Mouse (Mus musculus): Measurements from ENCODE around the gene Vpreb1.
"Not testable (repeated sequence)": the region's sequence is repeated elsewhere in the genome, so short reads cannot be mapped to it uniquely, and the experiment has no call there.

Gene Vpreb1

DNA sequence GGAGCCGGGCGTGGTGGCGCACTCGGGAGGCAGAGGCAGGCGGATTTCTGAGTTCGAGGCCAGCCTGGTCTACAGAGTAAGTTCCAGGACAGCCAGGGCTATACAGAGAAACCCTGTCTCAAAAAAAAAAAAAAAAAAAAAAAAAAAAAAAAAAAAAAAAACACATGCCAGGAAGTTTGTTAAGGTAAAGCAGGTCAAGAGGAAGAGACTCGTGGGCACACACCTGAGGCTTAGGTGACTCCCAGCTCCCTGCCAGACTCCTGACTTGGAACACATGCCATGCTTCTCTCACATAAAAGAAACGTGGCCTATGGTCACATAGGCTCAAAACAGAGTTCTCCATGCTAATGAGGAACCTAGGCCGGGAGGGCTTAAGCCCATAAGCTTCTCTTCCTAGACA lies 14.6 kb downstream of the Vpreb1 start:
- DNase-seq (ENCODE audit: low read depth, low spot score) = not testable (repeated sequence)

GRCm38 (mm10) chr16:16855541-16855940 lies 15.1 kb downstream of the Vpreb1 start:
- DNase-seq (ENCODE audit: low read depth, low spot score) = no peak

DNA sequence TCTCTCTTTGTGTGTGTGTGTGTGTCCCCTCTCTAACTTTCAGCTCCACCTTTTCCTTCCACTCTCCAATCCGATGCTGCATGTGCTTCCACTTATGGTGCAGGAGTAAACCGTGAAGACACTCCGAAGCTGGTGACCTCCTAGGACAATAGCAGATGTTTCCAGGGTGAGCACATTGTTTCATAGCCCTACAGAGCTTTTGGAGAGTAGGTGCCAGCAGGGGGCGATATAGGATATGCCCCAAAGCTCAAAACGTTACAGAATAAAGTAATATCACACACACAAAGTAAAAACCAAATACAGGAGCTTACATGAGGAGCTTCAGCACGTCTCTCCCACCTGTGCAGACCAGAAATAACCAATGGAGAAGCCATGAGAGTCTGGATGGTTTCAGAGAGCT lies 15.8 kb downstream of the Vpreb1 start:
- no peak for DNase-seq (ENCODE audit: low read depth, low spot score)

DNA sequence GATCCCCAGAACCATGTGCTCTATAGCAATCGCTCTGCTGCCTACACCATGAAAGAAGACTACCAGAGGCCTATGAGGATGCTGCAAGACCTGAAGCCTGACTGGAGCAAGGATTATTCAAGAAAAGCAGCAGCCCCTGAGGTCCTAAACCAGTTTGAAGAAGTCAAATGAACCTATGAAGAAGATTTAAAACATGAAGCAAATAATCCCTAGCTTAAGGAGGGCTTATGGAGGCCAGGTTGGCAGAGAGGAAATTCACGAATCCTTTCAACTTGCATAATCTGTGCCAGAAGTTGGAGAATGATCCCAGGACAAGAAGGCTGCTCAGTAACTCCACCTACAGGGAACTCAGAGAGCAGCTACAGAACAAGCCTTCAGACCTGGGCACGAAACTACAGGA lies 18.2 kb downstream of the Vpreb1 start:
- no peak for DNase-seq (ENCODE audit: low read depth, low spot score)

GRCm38 (mm10) chr16:16849196-16849595 lies 21.4 kb downstream of the Vpreb1 start:
- no peak for DNase-seq (ENCODE audit: low read depth, low spot score)

- no peak for DNase-seq (ENCODE audit: low read depth, low spot score)
Measured at GRCm38 (mm10) chr16:16829671-16830070, 41.0 kb downstream of the Vpreb1 start.

- peak; percentile 29 for DNase-seq (ENCODE audit: low read depth, low spot score)
Measured at GRCm38 (mm10) chr16:16828757-16829615, 41.7 kb downstream of the Vpreb1 start, which contains the start of gene Spag6l. Gene Spag6l (minus strand): TSS chr16:16829456.

- DNase-seq (ENCODE audit: low read depth, low spot score) = no peak
Measured at GRCm38 (mm10) chr16:16826223-16826622, 44.4 kb downstream of the Vpreb1 start.

- no peak for DNase-seq (ENCODE audit: low read depth, low spot score)
Measured at GRCm38 (mm10) chr16:16825476-16825875, 45.2 kb downstream of the Vpreb1 start.
